Mouse (Mus musculus): ENCODE results near the gene Vamp4. TPM values are rescaled to one million over a fixed set of nuclear protein-coding genes. Genes with fewer than 3 reads are reported as not detected.

Gene Vamp4
- polyA plus RNA-seq, 1 experiment: 73.3 TPM

GRCm38 (mm10) chr1:162590415-162590997, 20.2 kb downstream of the Vamp4 start:
- 79% methylated on average over 8 of the region's 8 CpGs for WGBS
- no peaks in the 10 kb centered on the region for H3K4me1 ChIP-seq (ENCODE audit: control insufficient read depth, insufficient read depth, low read length)
- H3K4me3 ChIP-seq (replicated peaks; ENCODE audit: insufficient read depth, low read depth, low read length): no peak overlapping the region
- DNase-seq: no peak
- H3K27me3 ChIP-seq (ENCODE audit: control insufficient read depth, insufficient read depth, low read length): no peaks in the 10 kb centered on the region
- no peak overlapping the region for H3K27ac ChIP-seq (ENCODE audit: insufficient read depth, low read length)
- no peak for TF ChIP-seq CTCF (IDR thresholded peaks at IDR 0.05; ENCODE audit: borderline replicate concordance, insufficient read depth, low read depth, low read length)
- no peak for TF ChIP-seq POLR2A (IDR thresholded peaks at IDR 0.05; ENCODE audit: borderline replicate concordance, insufficient read depth, low read length)

- WGBS: 93% methylated on average over 3 of the region's 3 CpGs
- Histone ChIP-seq H3K27ac (ENCODE audit: insufficient read depth, low read length) (no peak overlapping the region), H3K4me3 (replicated peaks; ENCODE audit: insufficient read depth, low read depth, low read length) (no peak overlapping the region), H3K27me3 (ENCODE audit: control insufficient read depth, insufficient read depth, low read length) (no peaks in the 10 kb centered on the region), H3K4me1 (ENCODE audit: control insufficient read depth, insufficient read depth, low read length) (no peaks in the 10 kb centered on the region)
- DNase-seq: no peak
- TF ChIP-seq POLR2A (IDR thresholded peaks at IDR 0.05; ENCODE audit: borderline replicate concordance, insufficient read depth, low read length): no peak
- TF ChIP-seq CTCF (IDR thresholded peaks at IDR 0.05; ENCODE audit: borderline replicate concordance, insufficient read depth, low read depth, low read length): no peak
These were observed 27.2 kb downstream of the Vamp4 start for GRCm38 (mm10) chr1:162597379-162598102.

GRCm38 (mm10) chr1:162599617-162600016, 29.3 kb downstream of the Vamp4 start:
- Histone ChIP-seq H3K4me1 (ENCODE audit: control insufficient read depth, insufficient read depth, low read length) (no peaks in the 10 kb centered on the region), H3K27me3 (ENCODE audit: control insufficient read depth, insufficient read depth, low read length) (no peaks in the 10 kb centered on the region), H3K27ac (ENCODE audit: insufficient read depth, low read length) (no peak overlapping the region), H3K4me3 (replicated peaks; ENCODE audit: insufficient read depth, low read depth, low read length) (no peak overlapping the region)
- DNase-seq: no peak
- WGBS: 95% methylated on average over 5 of the region's 5 CpGs
- no peak for TF ChIP-seq CTCF (IDR thresholded peaks at IDR 0.05; ENCODE audit: borderline replicate concordance, insufficient read depth, low read depth, low read length)
- no peak for TF ChIP-seq POLR2A (IDR thresholded peaks at IDR 0.05; ENCODE audit: borderline replicate concordance, insufficient read depth, low read length)

GRCm38 (mm10) chr1:162601288-162601687, 31.0 kb downstream of the Vamp4 start:
- 38% methylated on average over 4 of the region's 4 CpGs for WGBS
- no peaks in the 10 kb centered on the region for H3K4me1 ChIP-seq (ENCODE audit: control insufficient read depth, insufficient read depth, low read length)
- H3K27ac ChIP-seq (ENCODE audit: insufficient read depth, low read length): no peak overlapping the region
- DNase-seq: no peak
- TF ChIP-seq CTCF (IDR thresholded peaks at IDR 0.05; ENCODE audit: borderline replicate concordance, insufficient read depth, low read depth, low read length) (no peak), POLR2A (IDR thresholded peaks at IDR 0.05; ENCODE audit: borderline replicate concordance, insufficient read depth, low read length) (no peak)
- H3K27me3 ChIP-seq (ENCODE audit: control insufficient read depth, insufficient read depth, low read length): no peaks in the 10 kb centered on the region
- H3K4me3 ChIP-seq (replicated peaks; ENCODE audit: insufficient read depth, low read depth, low read length): no peak overlapping the region

- no peaks in the 10 kb centered on the region for H3K4me1 ChIP-seq (ENCODE audit: control insufficient read depth, insufficient read depth, low read length)
- no peaks in the 10 kb centered on the region for H3K27me3 ChIP-seq (ENCODE audit: control insufficient read depth, insufficient read depth, low read length)
- no peak overlapping the region for H3K4me3 ChIP-seq (replicated peaks; ENCODE audit: insufficient read depth, low read depth, low read length)
- no peak for DNase-seq
- no peak overlapping the region for H3K27ac ChIP-seq (ENCODE audit: insufficient read depth, low read length)
- WGBS: 15% methylated on average over 1 of the region's 1 CpGs
- no peak for TF ChIP-seq CTCF (IDR thresholded peaks at IDR 0.05; ENCODE audit: borderline replicate concordance, insufficient read depth, low read depth, low read length)
- TF ChIP-seq POLR2A (IDR thresholded peaks at IDR 0.05; ENCODE audit: borderline replicate concordance, insufficient read depth, low read length): no peak
These were observed 37.8 kb downstream of the Vamp4 start for GRCm38 (mm10) chr1:162608127-162608526.

- no peak for TF ChIP-seq POLR2A (IDR thresholded peaks at IDR 0.05; ENCODE audit: borderline replicate concordance, insufficient read depth, low read length)
- no peak for TF ChIP-seq CTCF (IDR thresholded peaks at IDR 0.05; ENCODE audit: borderline replicate concordance, insufficient read depth, low read depth, low read length)
These were observed 39.4 kb downstream of the Vamp4 start for GRCm38 (mm10) chr1:162609633-162610250.

GRCm38 (mm10) chr1:162611191-162611590, 40.9 kb downstream of the Vamp4 start:
- H3K27me3 ChIP-seq (ENCODE audit: control insufficient read depth, insufficient read depth, low read length): no peaks in the 10 kb centered on the region
- H3K4me3 ChIP-seq (replicated peaks; ENCODE audit: insufficient read depth, low read depth, low read length): no peak overlapping the region
- no peaks in the 10 kb centered on the region for H3K4me1 ChIP-seq (ENCODE audit: control insufficient read depth, insufficient read depth, low read length)
- 58% methylated on average over 4 of the region's 4 CpGs for WGBS
- TF ChIP-seq CTCF (IDR thresholded peaks at IDR 0.05; ENCODE audit: borderline replicate concordance, insufficient read depth, low read depth, low read length) (no peak), POLR2A (IDR thresholded peaks at IDR 0.05; ENCODE audit: borderline replicate concordance, insufficient read depth, low read length) (no peak)
- no peak for DNase-seq
- H3K27ac ChIP-seq (ENCODE audit: insufficient read depth, low read length): no peak overlapping the region

More at GRCm38 (mm10) chr1:162609633-162610250, 39.4 kb downstream of the Vamp4 start:
- no peak overlapping the region for H3K4me3 ChIP-seq (replicated peaks; ENCODE audit: insufficient read depth, low read depth, low read length)
- H3K4me1 ChIP-seq (ENCODE audit: control insufficient read depth, insufficient read depth, low read length): no peaks in the 10 kb centered on the region
- H3K27ac ChIP-seq (ENCODE audit: insufficient read depth, low read length): no peak overlapping the region
- no peaks in the 10 kb centered on the region for H3K27me3 ChIP-seq (ENCODE audit: control insufficient read depth, insufficient read depth, low read length)
- 57% methylated on average over 9 of the region's 9 CpGs for WGBS
- DNase-seq: no peak

Data from cerebellum, adult 2 months (tissue).